Mouse (Mus musculus): Measurements from ENCODE around the gene Snap25.

Gene Snap25

DNA sequence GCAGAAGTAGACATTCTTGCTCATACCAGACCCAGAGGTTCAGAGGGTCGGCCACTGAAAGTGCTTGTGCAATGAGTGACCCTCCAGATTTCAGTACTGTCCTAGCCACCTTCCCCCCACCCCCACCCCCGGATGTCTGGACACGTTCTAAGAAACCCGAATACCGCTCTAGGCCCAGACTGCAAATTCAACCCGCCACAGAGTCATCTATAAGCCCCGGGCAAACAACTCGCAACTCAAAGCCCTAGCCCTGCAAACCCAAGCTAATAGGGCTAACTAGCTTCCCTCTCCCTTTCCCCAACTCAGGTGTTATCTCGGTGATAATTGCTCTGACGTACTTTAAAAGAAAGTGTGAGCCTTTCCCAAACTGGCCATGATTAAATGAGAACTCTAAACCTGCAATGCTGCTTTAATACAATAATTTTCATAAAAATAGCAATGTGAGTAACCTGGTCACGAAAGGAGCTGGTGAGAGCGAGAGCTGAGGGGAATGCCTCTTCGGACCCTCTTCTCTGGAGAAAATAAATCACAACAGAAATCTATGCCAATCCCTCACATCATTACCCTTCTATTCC lies 725 bp upstream of the Snap25 start:
- no peak for DNase-seq

DNA sequence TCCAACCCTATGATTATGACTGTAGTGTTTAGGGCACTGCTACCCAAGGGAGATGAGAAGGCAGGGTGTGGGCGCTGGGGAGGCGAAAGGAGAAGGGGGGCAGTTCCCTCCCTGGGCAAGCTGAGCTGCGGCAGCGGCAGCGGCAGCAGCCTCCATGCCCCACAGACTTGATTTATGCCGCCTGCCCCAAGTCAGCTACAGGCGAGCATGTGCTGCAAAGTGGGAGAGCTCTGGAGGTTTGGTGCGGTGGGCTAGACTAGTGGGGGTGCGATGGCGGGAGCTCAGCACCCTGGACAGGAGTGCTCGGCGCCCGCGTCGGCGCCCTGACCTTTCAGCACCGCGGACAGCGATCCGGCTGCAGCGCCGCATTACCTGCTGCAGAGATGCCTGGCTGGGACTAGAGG lies 757 bp downstream of the Snap25 start:
- DNase-seq, result peak; percentile 72

DNA sequence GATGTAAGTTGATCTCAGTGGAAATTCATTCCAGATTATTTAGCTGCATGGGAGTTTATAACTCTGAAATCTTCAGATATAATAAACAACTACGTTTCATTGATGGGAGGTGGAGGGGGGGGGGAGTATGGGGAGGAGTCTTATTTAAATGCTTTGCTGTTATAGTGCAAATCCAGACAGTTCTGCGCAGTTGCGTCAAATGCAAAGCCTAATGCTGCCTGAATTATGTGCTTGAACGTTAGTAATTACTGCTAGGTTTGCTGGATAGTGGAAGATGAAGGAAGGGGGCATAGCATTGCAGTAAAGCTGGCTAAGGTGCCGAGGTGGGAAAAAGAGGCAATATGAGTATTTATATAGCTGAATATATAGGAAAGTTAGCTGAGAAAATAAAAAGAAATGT lies 2.3 kb downstream of the Snap25 start:
- DNase-seq, result no peak

GRCm38 (mm10) chr2:136716400-136716799 lies 3.1 kb downstream of the Snap25 start:
- DNase-seq, result no peak

GRCm38 (mm10) chr2:136720235-136720634 lies 7.0 kb downstream of the Snap25 start:
- peak; percentile 25 for DNase-seq

DNA sequence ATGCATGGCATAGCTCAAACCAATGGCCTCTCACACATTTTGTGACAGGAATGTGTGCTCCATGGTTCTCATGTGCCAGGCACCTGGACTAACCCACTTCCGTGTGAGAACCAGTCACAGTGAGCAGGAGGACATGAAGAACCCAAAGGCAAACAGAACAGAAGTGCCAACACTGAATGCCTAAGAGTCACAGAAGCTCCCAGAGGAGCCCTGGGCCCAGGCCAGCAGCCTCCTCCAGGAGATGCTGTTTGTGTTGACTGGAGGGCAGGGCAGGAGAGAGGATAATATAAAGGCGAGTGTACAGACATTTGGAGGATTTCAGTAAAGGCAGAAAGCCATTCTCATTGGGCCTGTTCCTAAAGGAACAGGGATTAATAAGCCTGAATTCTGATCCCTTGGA lies 25.0 kb downstream of the Snap25 start:
- DNase-seq, result no peak

DNA sequence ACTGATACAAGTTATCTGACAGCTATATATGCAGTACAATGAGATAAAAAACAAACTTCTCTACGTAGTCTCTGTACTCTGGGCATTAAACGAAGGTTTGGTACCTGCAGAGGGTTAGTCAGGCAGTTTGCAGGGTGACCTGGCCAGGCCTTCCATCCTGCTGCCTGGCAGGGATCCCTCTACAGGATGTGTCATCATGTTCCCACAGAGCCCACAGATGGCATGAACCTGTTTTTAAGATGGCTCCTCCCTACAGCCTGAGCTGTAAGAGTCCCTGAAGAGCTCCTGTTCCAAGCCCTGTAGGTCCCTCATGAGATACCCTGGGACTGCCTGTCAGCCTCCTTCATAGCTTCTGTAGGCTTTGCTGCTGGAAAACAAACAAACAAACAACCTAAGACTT lies 29.0 kb downstream of the Snap25 start:
- DNase-seq, result no peak

GRCm38 (mm10) chr2:136744683-136745326 lies 31.6 kb downstream of the Snap25 start:
- no peak for DNase-seq

- DNase-seq, result no peak
Measured at GRCm38 (mm10) chr2:136745327-136745994, 32.2 kb downstream of the Snap25 start.

DNA sequence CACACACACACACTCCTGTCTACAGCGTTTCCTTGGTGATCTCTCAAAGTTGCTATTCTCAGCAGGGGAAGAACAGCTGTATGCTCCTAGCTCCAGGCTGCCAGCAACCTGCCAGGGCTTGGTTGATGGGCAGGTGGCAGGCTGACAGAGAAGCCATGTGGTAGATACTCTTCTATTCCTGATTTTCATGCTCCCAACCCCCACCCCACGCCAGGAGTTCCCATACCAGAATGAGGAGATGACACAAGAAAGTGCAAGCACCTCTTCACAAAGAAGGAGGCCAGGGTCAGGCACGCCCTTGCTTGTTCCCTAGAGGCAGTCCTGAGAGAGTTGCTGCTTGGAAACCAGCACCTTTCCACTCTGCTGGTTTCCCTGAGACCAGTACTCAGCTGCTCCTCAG lies 40.4 kb downstream of the Snap25 start:
- no peak for DNase-seq

GRCm38 (mm10) chr2:136758809-136759551 lies 45.7 kb downstream of the Snap25 start:
- DNase-seq, result no peak

DNA sequence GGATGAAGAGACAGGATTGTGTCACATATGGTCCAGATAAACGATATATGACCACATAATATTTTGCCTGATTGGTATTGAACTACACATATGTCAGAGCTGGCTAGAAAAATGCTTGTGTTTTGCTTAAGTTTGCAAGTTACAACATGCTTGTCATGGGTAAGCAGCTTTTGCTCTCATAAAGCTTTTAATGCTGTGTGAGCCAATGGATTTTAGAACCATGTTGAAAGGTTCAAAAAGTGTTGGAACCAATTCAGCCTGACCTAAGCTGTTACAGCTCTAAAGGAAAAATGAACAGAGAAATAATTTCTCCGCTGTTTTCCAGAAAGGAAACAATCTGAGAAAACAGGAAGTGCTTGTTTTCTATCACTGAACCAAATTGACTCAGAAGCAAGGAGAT lies 64.9 kb downstream of the Snap25 start:
- DNase-seq, result no peak

- DNase-seq, result no peak
Measured at GRCm38 (mm10) chr2:136778674-136779073, 65.4 kb downstream of the Snap25 start.

DNA sequence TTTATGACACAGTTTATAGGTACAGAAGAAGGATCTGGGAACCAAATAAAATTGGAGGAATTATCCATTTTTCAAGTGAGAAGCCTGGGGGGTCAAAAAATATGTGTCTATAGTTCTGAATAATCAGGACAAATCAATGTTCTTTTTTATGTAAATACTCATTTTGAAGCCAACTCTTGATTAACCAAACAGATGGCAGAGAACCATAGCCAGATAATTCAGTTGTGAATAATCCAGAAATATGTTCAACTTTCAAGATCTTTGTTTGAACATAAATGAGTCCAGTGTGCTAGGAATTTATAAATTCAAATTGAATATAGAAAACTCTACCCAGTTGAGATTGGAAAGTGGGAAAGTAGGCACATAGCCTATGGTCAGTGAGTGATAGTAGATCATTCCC lies 67.0 kb downstream of the Snap25 start:
- no peak for DNase-seq

GRCm38 (mm10) chr2:136784310-136784709 lies 71.1 kb downstream of the Snap25 start:
- no peak for DNase-seq

GRCm38 (mm10) chr2:136788379-136788778 lies 75.1 kb downstream of the Snap25 start:
- DNase-seq, result no peak

DNA sequence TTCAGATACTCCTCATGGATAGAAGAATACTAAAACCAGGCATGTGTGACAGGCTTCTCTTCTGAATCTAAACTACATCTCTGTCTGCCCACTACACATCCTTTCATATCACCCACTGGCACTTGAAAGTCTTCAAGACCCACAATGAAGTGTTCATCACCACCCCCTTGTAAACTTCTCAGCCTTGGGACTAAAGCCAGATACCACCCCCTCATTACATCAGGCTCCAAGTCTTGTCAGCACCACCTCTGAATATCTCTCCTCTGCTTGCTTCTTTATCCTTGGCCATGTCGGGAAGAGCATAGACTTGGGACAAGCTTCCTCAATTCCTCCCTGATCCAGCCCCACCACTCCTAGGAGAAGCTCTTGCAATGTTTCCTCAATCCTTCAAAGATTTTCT lies 83.3 kb downstream of the Snap25 start:
- DNase-seq, result no peak

DNA sequence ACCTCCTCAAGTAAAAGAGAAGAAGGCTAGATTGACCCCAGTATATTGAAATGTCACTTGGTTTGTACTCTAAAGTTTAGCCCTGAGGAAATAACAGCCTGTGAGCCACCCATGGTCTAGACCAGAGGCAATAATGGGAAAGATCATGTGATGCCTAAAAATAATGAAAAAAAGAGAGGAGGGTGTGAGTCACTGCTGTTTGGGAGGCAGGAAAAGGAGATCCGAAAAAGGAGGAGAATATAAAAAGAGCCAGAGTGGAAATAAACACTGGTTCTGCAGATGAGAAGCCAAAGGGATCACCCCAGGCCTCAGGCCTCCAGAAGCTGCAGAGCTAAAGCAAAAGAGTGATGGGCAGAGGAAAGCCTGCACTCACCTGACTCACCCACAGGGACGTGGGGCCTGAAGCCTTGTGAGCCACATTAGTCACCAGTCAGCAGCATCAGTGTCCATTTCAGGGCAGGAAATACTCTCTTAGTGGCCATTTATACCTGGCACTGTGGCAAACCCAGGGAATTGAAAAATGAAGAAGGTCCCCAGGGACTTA lies 85.7 kb downstream of the Snap25 start:
- DNase-seq, result no peak

DNA sequence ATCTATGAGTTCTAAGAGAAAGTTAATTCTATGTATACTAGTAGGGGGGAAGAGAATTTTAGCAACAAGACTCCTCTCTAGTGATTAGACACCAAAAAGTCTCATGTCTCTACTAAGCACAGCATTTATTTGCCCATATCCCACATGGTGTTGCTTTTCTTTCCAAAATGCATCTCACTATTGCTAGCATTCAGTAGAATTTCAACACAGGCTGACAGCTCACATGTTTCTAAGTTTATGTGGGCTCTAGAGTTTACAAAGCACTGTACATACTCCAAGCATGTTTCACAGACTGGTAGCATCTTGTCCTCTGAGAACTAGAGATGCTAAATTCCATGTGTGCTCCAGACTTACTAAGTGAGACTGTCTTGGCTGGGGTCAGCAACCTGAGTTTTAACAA lies 87.8 kb downstream of the Snap25 start:
- no peak for DNase-seq

GRCm38 (mm10) chr2:136802076-136802475 lies 88.8 kb downstream of the Snap25 start:
- no peak for DNase-seq

DNA sequence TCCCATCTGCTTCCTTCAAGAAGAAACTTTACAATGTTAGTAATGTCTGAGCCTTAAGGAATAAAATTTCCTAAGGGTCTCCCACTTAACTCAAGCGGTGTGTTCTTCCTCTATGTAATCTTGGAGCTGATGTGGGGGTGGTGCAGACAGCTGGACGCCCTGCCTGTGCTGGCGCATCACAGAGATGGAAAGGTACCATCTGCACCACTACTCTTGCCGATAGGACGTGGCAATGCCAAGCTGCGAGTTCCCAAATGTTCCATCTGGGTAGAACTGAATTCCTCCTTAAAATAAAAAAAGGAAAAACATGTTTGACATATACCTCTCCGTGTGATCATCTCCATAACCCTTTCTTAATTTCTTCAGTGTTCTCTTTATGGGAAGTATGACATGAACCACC lies 89.9 kb downstream of the Snap25 start:
- DNase-seq, result no peak

GRCm38 (mm10) chr2:136807992-136808726 lies 94.9 kb downstream of the Snap25 start:
- no peak for DNase-seq

DNA sequence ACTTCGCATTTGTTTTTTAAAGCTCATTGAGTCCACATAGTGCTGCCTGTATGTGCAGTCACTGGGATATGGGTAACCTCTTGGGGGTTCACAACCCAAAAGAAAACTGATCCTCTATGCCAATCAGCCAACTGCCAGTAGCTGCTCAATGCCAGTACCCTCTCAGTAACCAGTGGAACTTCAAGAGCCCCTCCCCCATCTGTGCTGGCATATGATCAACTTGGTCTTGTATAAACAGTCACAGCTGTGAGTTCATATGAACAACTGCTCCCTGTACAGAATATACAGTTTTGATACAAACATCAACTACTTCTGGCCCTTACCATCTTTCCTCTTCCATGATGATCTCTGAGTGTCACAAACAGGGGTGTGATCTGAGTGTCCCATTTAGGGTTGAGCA lies 98.1 kb downstream of the Snap25 start:
- DNase-seq, result no peak
